Mouse (Mus musculus) thymus, adult 2 months (tissue): ENCODE data around the gene Abi3bp.

ENCODE experiments used
- CTCF ChIP-seq: fragments of 200-500 bp; IDR thresholded peaks from 2 replicates; pipeline ENCODE4 v1.5.1; 2012; ENCODE audit warnings: mild to moderate bottlenecking, control low read depth, low read length, moderate library complexity, borderline replicate concordance; ENCODE audit not compliant: control insufficient read depth, poor library complexity, insufficient read depth; ENCODE audit errors: extremely low read depth
- POLR2A ChIP-seq: fragments of 200-500 bp; IDR thresholded peaks from 2 replicates; pipeline ENCODE4 v1.6.1; 2012; ENCODE audit warnings: mild to moderate bottlenecking, low read length, control low read depth, moderate library complexity; ENCODE audit not compliant: control insufficient read depth, poor library complexity, insufficient read depth; ENCODE audit errors: extremely low read depth

DNA sequence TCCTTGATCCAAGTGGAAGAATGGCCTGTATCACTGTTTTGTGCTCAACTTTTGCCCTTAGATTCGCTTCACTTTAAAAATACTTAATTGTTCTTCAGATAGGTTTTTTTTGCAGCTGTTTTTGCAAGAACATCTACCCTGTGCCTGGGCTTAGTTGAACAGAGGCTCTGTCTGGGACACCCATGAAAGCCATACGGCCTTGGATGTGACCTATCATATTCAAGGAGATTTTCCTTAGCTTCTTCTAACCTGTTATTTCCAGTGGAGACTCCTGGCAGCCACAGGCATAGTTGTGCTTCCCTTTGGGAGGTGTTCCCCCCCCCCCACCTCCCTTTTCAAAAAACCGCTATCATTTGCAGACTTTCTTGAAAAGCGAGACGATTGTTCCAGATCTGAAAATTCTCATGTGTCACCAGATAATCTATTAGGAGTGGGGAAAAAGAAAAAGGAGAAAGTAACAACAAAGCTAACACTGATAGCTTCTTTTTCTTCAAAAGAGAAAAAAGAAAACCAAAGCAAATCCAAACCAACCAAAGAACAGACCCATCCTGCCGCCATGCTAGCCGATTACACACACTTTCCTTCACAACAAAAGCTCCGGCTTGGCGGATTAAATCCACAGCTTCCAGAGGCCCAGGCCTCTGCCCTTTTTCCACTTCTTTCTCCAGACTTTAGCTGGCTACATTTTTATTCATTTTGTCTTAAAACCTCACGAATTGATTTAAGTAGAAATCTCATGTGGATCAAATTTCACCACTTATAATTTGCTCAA is 133.6 kb downstream of the Abi3bp start:
- TF ChIP-seq CTCF (no peak), POLR2A (no peak)
